In genomic region chr5:113102455-113102854, GRCm38 (mm10) we compare ENCODE assay signal across 19 mouse cellular contexts. TPM values are rescaled to one million over a fixed set of nuclear protein-coding genes. Genes with fewer than 3 reads are reported as not detected.
DNase-seq lines count a peak whose midpoint lies in the region; ATAC-seq and TF ChIP-seq lines count a peak whose summit lies in the region.
"Had no signal": no experiment of that assay in that cellular context is flagged by ENCODE, and none has a peak within 500 bp of the region (broad histone marks: within the 10 kb centered on the region; RNA-seq: fewer than 3 reads in every experiment).

No protein-coding gene starts in this region.

- H3K36me3 ChIP-seq in forebrain, embryonic 11.5 days (ENCODE audit: control insufficient read depth, insufficient read depth, low read length) = no peaks in the 10 kb centered on the region
- 0 out of 2 replicates have a peak, but pooled peaks cover 1% of the 10 kb centered on the region for H3K36me3 ChIP-seq in forebrain, embryonic 13.5 days (ENCODE audit: poor library complexity, severe bottlenecking)
- H3K36me3 ChIP-seq in neural tube, embryonic 12.5 days = no peaks in the 10 kb centered on the region
- 0 out of 2 replicates have a peak, but pooled peaks cover 2% of the 10 kb centered on the region for H3K36me3 ChIP-seq in forebrain, postnatal 0 days (ENCODE audit: insufficient read depth)
- H3K36me3 ChIP-seq in midbrain, postnatal 0 days (ENCODE audit: insufficient read depth, low read length) = no peaks in the 10 kb centered on the region
- no peaks in the 10 kb centered on the region for H3K36me3 ChIP-seq in liver, embryonic 12.5 days
- H3K36me3 ChIP-seq: embryonic facial prominence, embryonic 15.5 days; G1E had no signal

- no peak for DNase-seq in forebrain, embryonic 11.5 days (ENCODE audit: low spot score)
- DNase-seq in neural tube, embryonic 10.5 days (ENCODE audit: extremely low spot score, low spot score) = no peak
- DNase-seq in forebrain, postnatal 0 days = no peak
- DNase-seq in midbrain, postnatal 0 days (ENCODE audit: low spot score) = peak; percentile 51
- no peak for DNase-seq in kidney, postnatal 14 days
- DNase-seq: cerebellum, adult 8-10 months; gastrocnemius, adult 2 months; lung, postnatal 10 days; right cerebral cortex, adult 18-20 months had no signal

- H3K9me3 ChIP-seq in forebrain, embryonic 11.5 days (ENCODE audit: control insufficient read depth, low read length) = no peaks in the 10 kb centered on the region
- H3K9me3 ChIP-seq in forebrain, embryonic 13.5 days (replicated peaks) = no peaks in the 10 kb centered on the region
- H3K9me3 ChIP-seq in neural tube, embryonic 12.5 days = no peaks in the 10 kb centered on the region
- H3K9me3 ChIP-seq in forebrain, postnatal 0 days (ENCODE audit: low read length) = no peaks in the 10 kb centered on the region
- H3K9me3 ChIP-seq in midbrain, postnatal 0 days (ENCODE audit: low read length) = no peaks in the 10 kb centered on the region
- no peaks in the 10 kb centered on the region for H3K9me3 ChIP-seq in liver, embryonic 12.5 days (replicated peaks)
- H3K9me3 ChIP-seq: embryonic facial prominence, embryonic 15.5 days had no signal

- WGBS in forebrain, embryonic 11.5 days = 48% methylated on average over 7 of the region's 7 CpGs
- 46% methylated on average over 7 of the region's 7 CpGs for WGBS in forebrain, embryonic 13.5 days
- 39% methylated on average over 7 of the region's 7 CpGs for WGBS in neural tube, embryonic 12.5 days
- WGBS in forebrain, postnatal 0 days = 40% methylated on average over 7 of the region's 7 CpGs
- 18% methylated on average over 7 of the region's 7 CpGs for WGBS in midbrain, postnatal 0 days
- 74% methylated on average over 7 of the region's 7 CpGs for WGBS in liver, embryonic 12.5 days (ENCODE audit: insufficient replicate concordance)

- ATAC-seq in forebrain, embryonic 11.5 days (replicated peaks; ENCODE audit: low FRiP score) = 0 out of 2 replicates have a peak, but pooled peaks have one; percentile 42
- ATAC-seq in forebrain, embryonic 13.5 days = no peak
- ATAC-seq in neural tube, embryonic 12.5 days (ENCODE audit: low FRiP score, low read depth) = 0 out of 2 replicates have a peak, but pooled peaks have one; percentile 23
- peak; percentile 42; the same call in 1 of the 2 replicates for ATAC-seq in forebrain, postnatal 0 days
- ATAC-seq in midbrain, postnatal 0 days (ENCODE audit: low FRiP score) = peak; percentile 31; the same call in 1 of the 2 replicates
- no peak for ATAC-seq in liver, embryonic 12.5 days

- H3K27ac ChIP-seq in forebrain, embryonic 11.5 days (ENCODE audit: low read depth, low read length) = no peak overlapping the region
- H3K27ac ChIP-seq in forebrain, embryonic 13.5 days = no peak overlapping the region
- no peak overlapping the region for H3K27ac ChIP-seq in neural tube, embryonic 12.5 days
- no peak overlapping the region for H3K27ac ChIP-seq in forebrain, postnatal 0 days (ENCODE audit: low read depth, low read length)
- no peak overlapping the region for H3K27ac ChIP-seq in midbrain, postnatal 0 days (ENCODE audit: low read depth, low read length)
- H3K27ac ChIP-seq in liver, embryonic 12.5 days = no peak overlapping the region
- H3K27ac ChIP-seq: embryonic facial prominence, embryonic 15.5 days; gastrocnemius, adult 2 months had no signal

- no peak overlapping the region for H3K9ac ChIP-seq in forebrain, embryonic 11.5 days (ENCODE audit: low read length)
- no peak overlapping the region for H3K9ac ChIP-seq in forebrain, embryonic 13.5 days
- H3K9ac ChIP-seq in neural tube, embryonic 12.5 days = no peak overlapping the region
- H3K9ac ChIP-seq in forebrain, postnatal 0 days = no peak overlapping the region
- no peak overlapping the region for H3K9ac ChIP-seq in midbrain, postnatal 0 days (replicated peaks; ENCODE audit: low read length, poor library complexity, severe bottlenecking)
- H3K9ac ChIP-seq in liver, embryonic 12.5 days = no peak overlapping the region
- H3K9ac ChIP-seq: embryonic facial prominence, embryonic 15.5 days had no signal

- no peak overlapping the region for H3K4me2 ChIP-seq in forebrain, embryonic 11.5 days (ENCODE audit: low read depth, low read length, severe bottlenecking)
- H3K4me2 ChIP-seq in forebrain, embryonic 13.5 days = no peak overlapping the region
- no peak overlapping the region for H3K4me2 ChIP-seq in neural tube, embryonic 12.5 days (replicated peaks)
- no peak overlapping the region for H3K4me2 ChIP-seq in forebrain, postnatal 0 days (ENCODE audit: low read depth)
- H3K4me2 ChIP-seq in midbrain, postnatal 0 days (ENCODE audit: low read depth, low read length, poor library complexity, severe bottlenecking) = no peak overlapping the region
- no peak overlapping the region for H3K4me2 ChIP-seq in liver, embryonic 12.5 days
- H3K4me2 ChIP-seq: embryonic facial prominence, embryonic 15.5 days had no signal

- no peak for TF ChIP-seq CTCF in forebrain, postnatal 0 days (IDR thresholded peaks at IDR 0.05; ENCODE audit: low read depth)
- no peak for TF ChIP-seq CTCF in midbrain, postnatal 0 days (IDR thresholded peaks at IDR 0.05)

- H3K4me3 ChIP-seq in forebrain, embryonic 11.5 days (ENCODE audit: low read depth, low read length) = no peak overlapping the region
- no peak overlapping the region for H3K4me3 ChIP-seq in forebrain, embryonic 13.5 days
- no peak overlapping the region for H3K4me3 ChIP-seq in neural tube, embryonic 12.5 days
- no peak overlapping the region for H3K4me3 ChIP-seq in forebrain, postnatal 0 days (ENCODE audit: low read depth, low read length)
- no peak overlapping the region for H3K4me3 ChIP-seq in midbrain, postnatal 0 days (ENCODE audit: low read depth, low read length)
- no peak overlapping the region for H3K4me3 ChIP-seq in liver, embryonic 12.5 days
- H3K4me3 ChIP-seq: embryonic facial prominence, embryonic 15.5 days; gastrocnemius, adult 2 months had no signal

- H3K27me3 ChIP-seq in forebrain, embryonic 11.5 days (ENCODE audit: control insufficient read depth, insufficient read depth, low read length) = no peaks in the 10 kb centered on the region
- H3K27me3 ChIP-seq in forebrain, embryonic 13.5 days = no peaks in the 10 kb centered on the region
- H3K27me3 ChIP-seq in neural tube, embryonic 12.5 days (replicated peaks) = no peaks in the 10 kb centered on the region
- no peaks in the 10 kb centered on the region for H3K27me3 ChIP-seq in forebrain, postnatal 0 days (ENCODE audit: insufficient read depth, low read length)
- no peaks in the 10 kb centered on the region for H3K27me3 ChIP-seq in midbrain, postnatal 0 days (ENCODE audit: insufficient read depth, low read length)
- no peaks in the 10 kb centered on the region for H3K27me3 ChIP-seq in liver, embryonic 12.5 days (replicated peaks)
- H3K27me3 ChIP-seq: embryonic facial prominence, embryonic 15.5 days had no signal

- peaks cover 3% of the 10 kb centered on the region for H3K4me1 ChIP-seq in forebrain, embryonic 11.5 days (replicated peaks; ENCODE audit: control insufficient read depth, insufficient read depth, low read length)
- H3K4me1 ChIP-seq in forebrain, embryonic 13.5 days = peaks cover 16% of the 10 kb centered on the region
- H3K4me1 ChIP-seq in neural tube, embryonic 12.5 days = peaks cover 8% of the 10 kb centered on the region
- no peaks in the 10 kb centered on the region for H3K4me1 ChIP-seq in forebrain, postnatal 0 days (ENCODE audit: insufficient read depth)
- peaks cover 6% of the 10 kb centered on the region; the same call in 1 of the 2 replicates for H3K4me1 ChIP-seq in midbrain, postnatal 0 days (ENCODE audit: insufficient read depth, low read length)
- no peaks in the 10 kb centered on the region for H3K4me1 ChIP-seq in liver, embryonic 12.5 days

RNA-seq across cellular contexts. Expression of gene Crybb3, which starts 21.1 kb away (rescaled TPM):
- polyA plus RNA-seq in forebrain, embryonic 11.5 days (2014; fragmentation: Nextera tagmentation; extraction: Ambion mirVana) = 0.76 TPM in 2 replicates
- 0.57 and 0.65 TPM in 2 replicates for polyA plus RNA-seq in forebrain, embryonic 13.5 days (2015; fragmentation: Nextera tagmentation; extraction: Ambion mirVana)
- 0.32 and 0.42 TPM in 2 replicates for polyA plus RNA-seq in neural tube, embryonic 12.5 days (2016; fragmentation: Nextera tagmentation; extraction: Ambion mirVana)
- 0.81 and 2.0 TPM in 2 replicates for total RNA-seq in forebrain, postnatal 0 days (2014; rRNA removed)
- 1.6 and 1.7 TPM in 2 replicates for polyA plus RNA-seq in forebrain, postnatal 0 days (2015; fragmentation: Nextera tagmentation; extraction: Ambion mirVana)
- total RNA-seq in midbrain, postnatal 0 days (2014; rRNA removed) = 1.4 and 3.0 TPM in 2 replicates
- polyA plus RNA-seq in midbrain, postnatal 0 days (2015; fragmentation: Nextera tagmentation; extraction: Ambion mirVana) = 2.2 and 3.1 TPM in 2 replicates
- not detected in 2 replicates for polyA plus RNA-seq in liver, embryonic 12.5 days (2016; fragmentation: Nextera tagmentation; extraction: Ambion mirVana)
- total RNA-seq: G1E; hematopoietic stem cell, adult 5-6 weeks had no signal
- polyA plus RNA-seq: G1E had no signal

RNA-seq across cellular contexts. Expression of gene Crybb2, which starts 32.5 kb away (rescaled TPM):
- not detected in 2 replicates for polyA plus RNA-seq in forebrain, embryonic 11.5 days (2014; fragmentation: Nextera tagmentation; extraction: Ambion mirVana)
- not detected in 2 replicates for polyA plus RNA-seq in forebrain, embryonic 13.5 days (2015; fragmentation: Nextera tagmentation; extraction: Ambion mirVana)
- not detected in 2 replicates for polyA plus RNA-seq in neural tube, embryonic 12.5 days (2016; fragmentation: Nextera tagmentation; extraction: Ambion mirVana)
- total RNA-seq in forebrain, postnatal 0 days (2014; rRNA removed) = not detected in 2 replicates
- polyA plus RNA-seq in forebrain, postnatal 0 days (2015; fragmentation: Nextera tagmentation; extraction: Ambion mirVana) = not detected in 2 replicates
- not detected in 2 replicates for total RNA-seq in midbrain, postnatal 0 days (2014; rRNA removed)
- not detected in 2 replicates for polyA plus RNA-seq in midbrain, postnatal 0 days (2015; fragmentation: Nextera tagmentation; extraction: Ambion mirVana)
- not detected in 2 replicates for polyA plus RNA-seq in liver, embryonic 12.5 days (2016; fragmentation: Nextera tagmentation; extraction: Ambion mirVana)
- total RNA-seq: G1E; gastrocnemius, adult 2 months; hematopoietic stem cell, adult 5-6 weeks; liver, adult 2 months had no signal
- polyA plus RNA-seq: embryonic facial prominence, embryonic 15.5 days; G1E; kidney, embryonic 16.5 days; liver, adult 2 months; stomach, embryonic 14.5 days; urinary bladder, adult 2 months had no signal

Comparison
In these comparisons a context has a peak if more than half of its experiments do, and no peak if none do; other contexts are left out.
1. ATAC-seq: peak in forebrain, embryonic 11.5 days (single experiment), neural tube, embryonic 12.5 days (single experiment), forebrain, postnatal 0 days (single experiment) and midbrain, postnatal 0 days (single experiment); none in forebrain, embryonic 13.5 days (single experiment) and liver, embryonic 12.5 days (single experiment).